Mouse (Mus musculus) lung, embryonic 16.5 days (tissue): Measurements from ENCODE around the gene 1700024P04Rik. TPM values are rescaled to one million over a fixed set of nuclear protein-coding genes. Genes with fewer than 3 reads are reported as not detected.

ENCODE experiments used
- polyA plus RNA-seq: library from polyadenylated mRNA; unstranded; fragments of >200 nt; fragmentation: Nextera tagmentation; extraction: Ambion mirVana; gene quantifications from 2 replicates; pipeline ENCODE4 v1.2.1, GENCODE M21; 2015

1700024P04Rik gene
- polyA plus RNA-seq, 1 experiment from 2014 or later = not detected

Other genes with a start within 250 kb of the 1700024P04Rik start
- gene Fcho2, start 169.1 kb downstream of the 1700024P04Rik start, polyA plus RNA-seq = 43.2 and 44.9 TPM in 2 replicates
- 48.1 and 51.0 TPM in 2 replicates for gene Tnpo1, start 58.2 kb downstream of the 1700024P04Rik start, polyA plus RNA-seq
- gene Zfp366, start 200.3 kb upstream of the 1700024P04Rik start, polyA plus RNA-seq = 1.1 TPM in 2 replicates